Mouse (Mus musculus) C2C12 (cell line): ENCODE measurements at regions not wholly inside any gene's neighbourhood (a gene's known extent, or its start where the extent isn't known, plus 50 kb on each side); places are given as distances from the start of the nearest gene placed in this dataset.
A peak's percentile ranks its signal among the peaks of the same experiment; 100 is the strongest.

Source experiments
- CTCF ChIP-seq: IDR thresholded peaks from one replicate; pipeline ENCODE4 v1.5.1; 2011; ENCODE audit not compliant: control insufficient read depth, insufficient read depth, insufficient read length
- FOSL1 ChIP-seq: IDR thresholded peaks from one replicate; pipeline ENCODE4 v1.8.0; 2011; ENCODE audit warnings: mild to moderate bottlenecking, low read length; ENCODE audit not compliant: poor library complexity, insufficient read depth, severe bottlenecking
- MAX ChIP-seq: IDR thresholded peaks from one replicate; pipeline ENCODE4 v1.6.1; 2011; ENCODE audit warnings: mild to moderate bottlenecking, control low read depth
- MYOD1 ChIP-seq: IDR thresholded peaks from one replicate; pipeline ENCODE4 v1.6.1; 2011; ENCODE audit warnings: low read depth; ENCODE audit not compliant: control insufficient read depth, insufficient read length
- USF1 ChIP-seq: IDR thresholded peaks from one replicate; pipeline ENCODE4 v1.6.1; 2011; ENCODE audit warnings: low read depth, mild to moderate bottlenecking, control low read depth, moderate library complexity

GRCm38 (mm10) chr7:93893701-93894100 lies 814.0 kb downstream of the Fam181b start:
- TF ChIP-seq FOSL1 = no peak
- no peak for TF ChIP-seq CTCF
- no peak for TF ChIP-seq MYOD1
- no peak for TF ChIP-seq MAX
- TF ChIP-seq USF1 = peak; percentile 23
